Mouse (Mus musculus) monocyte, adult 5-6 weeks (primary cell): Measurements from ENCODE around the gene Zxdb. TPM values are rescaled to one million over a fixed set of nuclear protein-coding genes. Genes with fewer than 3 reads are reported as not detected.
A peak's percentile ranks its signal among the peaks of the same experiment; 100 is the strongest.
"Not testable (repeated sequence)": the region's sequence is repeated elsewhere in the genome, so short reads cannot be mapped to it uniquely, and the experiment has no call there.

ENCODE experiments used
- ATAC-seq: fragments of 153-309, 156-312 bp; replicated peaks from 2 replicates; pipeline ENCODE4 v1.8.0; 2017; ENCODE audit warnings: mild to moderate bottlenecking; ENCODE audit not compliant: low TSS enrichment, insufficient number of reproducible peaks, severe bottlenecking, poor library complexity, low FRiP score
- total RNA-seq: library from RNA; stranded (forward); fragments of 200-1000, 200-491, 200-594 nt; gene quantifications from 3 replicates; pipeline ENCODE4 v1.2.3, GENCODE M21; 2017

Zxdb gene
- 13.6 to 18.1 TPM (median 15.6 TPM) in 3 replicates for total RNA-seq

GRCm38 (mm10) chrX:94724192-94724971 lies at the start of gene Zxdb:
Zxdb (plus strand) TSS chrX:94724569.
- ATAC-seq = peak; percentile 37

GRCm38 (mm10) chrX:94674977-94675376 lies 49.4 kb upstream of the Zxdb start:
- ATAC-seq = no peak

- not testable (repeated sequence) for ATAC-seq
Measured at GRCm38 (mm10) chrX:94681581-94681980, 42.8 kb upstream of the Zxdb start.

GRCm38 (mm10) chrX:94689593-94689992 lies 34.8 kb upstream of the Zxdb start:
- peak; percentile 90 for ATAC-seq

GRCm38 (mm10) chrX:94706676-94707075 lies 17.7 kb upstream of the Zxdb start:
- ATAC-seq = not testable (repeated sequence)

- not testable (repeated sequence) for ATAC-seq
Measured at GRCm38 (mm10) chrX:94709752-94710151, 14.6 kb upstream of the Zxdb start.

GRCm38 (mm10) chrX:94724972-94725569 lies 702 bp downstream of the Zxdb start:
- 0 out of 2 replicates have a peak, but pooled peaks have one; percentile 54 for ATAC-seq

GRCm38 (mm10) chrX:94725627-94726083 lies 1.3 kb downstream of the Zxdb start:
- not testable (repeated sequence) for ATAC-seq

GRCm38 (mm10) chrX:94731596-94731995 lies 7.2 kb downstream of the Zxdb start:
- ATAC-seq = peak; percentile 71; the same call in 1 of the 2 replicates

GRCm38 (mm10) chrX:94753733-94754132 lies 29.4 kb downstream of the Zxdb start:
- no peak for ATAC-seq

GRCm38 (mm10) chrX:94759959-94760358 lies 35.6 kb downstream of the Zxdb start:
- no peak for ATAC-seq

- ATAC-seq = no peak
Measured at GRCm38 (mm10) chrX:94773876-94774275, 49.5 kb downstream of the Zxdb start.

Other genes starting within 250 kb of the Zxdb start
- gene Maged1, start 182.4 kb upstream of the Zxdb start, total RNA-seq = 0.29 to 1.1 TPM (median 0.29 TPM) in 3 replicates
- gene Gspt2, start 88.5 kb upstream of the Zxdb start, total RNA-seq = 0.67 to 3.5 TPM (median 2.9 TPM) in 3 replicates